Mouse (Mus musculus) cerebellum, adult 2 months (tissue): Measurements from ENCODE around the gene Chrnb4.

Experiments used
- CTCF ChIP-seq: fragments of 200-500 bp; IDR thresholded peaks from 2 replicates; pipeline ENCODE4 v1.5.1; 2011; ENCODE audit warnings: low read depth, mild to moderate bottlenecking, control low read depth, low read length, moderate library complexity, borderline replicate concordance; ENCODE audit not compliant: insufficient read depth
- POLR2A ChIP-seq: fragments of 200-500 bp; IDR thresholded peaks from 2 replicates; pipeline ENCODE4 v1.6.1; 2011; ENCODE audit warnings: low read length, control low read depth, borderline replicate concordance; ENCODE audit not compliant: insufficient read depth

- TF ChIP-seq CTCF (no peak), POLR2A (no peak)
Observed at GRCm38 (mm10) chr9:55031435-55032167, 17.0 kb downstream of the Chrnb4 start.
